Mouse (Mus musculus) ES-E14 (cell line): ENCODE results near the gene Prpsap1. TPM values are rescaled to one million over a fixed set of nuclear protein-coding genes. Genes with fewer than 3 reads are reported as not detected.
A peak's percentile ranks its signal among the peaks of the same experiment; 100 is the strongest.

Experiments
- DNase-seq: peaks from one replicate; pipeline ENCODE4 v3.0.0-alpha.2; 2013; ENCODE audit warnings: low read depth, low spot score
- H3K27ac ChIP-seq: 2 replicates; pipeline ENCODE4 v1.5.1; 2012; ENCODE audit warnings: low read depth, mild to moderate bottlenecking, low read length, moderate library complexity, mixed read lengths; ENCODE audit not compliant: poor library complexity, insufficient read depth, severe bottlenecking
- H3K36me3 ChIP-seq: 2 replicates; pipeline ENCODE4 v1.6.1; 2012; ENCODE audit warnings: mild to moderate bottlenecking, low read length, moderate library complexity, mixed read lengths; ENCODE audit not compliant: control insufficient read depth, poor library complexity, insufficient read depth, severe bottlenecking
- H3K4me1 ChIP-seq, 2 experiments: fragments of 150-350 bp in 1 of 2; sonication (generic) in 1 of 2; 2 replicates each; pipeline ENCODE4 v1.6.1; 2012; ENCODE audit warnings: low read length in 2 of 2, mild to moderate bottlenecking in 1 of 2, mixed read lengths in 1 of 2; ENCODE audit not compliant: control insufficient read depth in 2 of 2, insufficient read depth in 2 of 2, poor library complexity in 1 of 2
- H3K4me3 ChIP-seq, 2 experiments: fragments of 150-350 bp in 1 of 2; sonication (generic) in 1 of 2; 2 replicates each; pipeline ENCODE4 v1.5.1; 2012; ENCODE audit warnings: low read length in 2 of 2, low read depth in 1 of 2, mild to moderate bottlenecking in 1 of 2, mixed read lengths in 1 of 2; ENCODE audit not compliant: insufficient read depth in 1 of 2, poor library complexity in 1 of 2, severe bottlenecking in 1 of 2
- H3K9ac ChIP-seq: 2 replicates; pipeline ENCODE4 v1.6.1; 2012; ENCODE audit warnings: low read depth, mild to moderate bottlenecking, low read length, mixed read lengths; ENCODE audit not compliant: poor library complexity, insufficient read depth, severe bottlenecking
- H3K9me3 ChIP-seq: fragments of 150-350 bp; sonication (generic); 2 replicates; pipeline ENCODE4 v1.6.1; 2012; ENCODE audit warnings: low read depth, mild to moderate bottlenecking, low read length; ENCODE audit not compliant: control insufficient read depth, insufficient read depth
- CHD2 ChIP-seq: IDR thresholded peaks from 2 replicates; pipeline ENCODE4 v1.6.1; 2014; ENCODE audit warnings: mild to moderate bottlenecking, low read depth, low read length, inconsistent platforms
- HCFC1 ChIP-seq: IDR thresholded peaks from 2 replicates; pipeline ENCODE4 v1.6.1; 2012; ENCODE audit warnings: low read length, inconsistent platforms, borderline replicate concordance; ENCODE audit not compliant: insufficient read depth
- MAFK ChIP-seq: IDR thresholded peaks from 2 replicates; pipeline ENCODE4 v1.6.1; 2014; ENCODE audit warnings: mild to moderate bottlenecking, low read depth, low read length, inconsistent platforms; ENCODE audit not compliant: insufficient read depth
- ZC3H11A ChIP-seq: IDR thresholded peaks from 2 replicates; pipeline ENCODE4 v1.6.1; 2012; ENCODE audit warnings: low read depth, mild to moderate bottlenecking, inconsistent platforms, low read length, borderline replicate concordance
- ZNF384 ChIP-seq: IDR thresholded peaks from 2 replicates; pipeline ENCODE4 v1.6.1; 2012; ENCODE audit warnings: low read depth, low read length, inconsistent platforms
- in situ Hi-C, 2 experiments: fragments of 600-800 bp; cut with MboI; formaldehyde crosslinking; loops; one replicate each; pipeline ENCODE4 v1.15.1; 2025; ENCODE audit warnings: low sequenced_read_pairs in 2 of 2, inconsistent platforms in 1 of 2; ENCODE audit not compliant: unreplicated experiment in 2 of 2
- total RNA-seq: library from RNA; depleted of rRNA; stranded (reverse); fragments of 300-350 nt; gene quantifications from 2 replicates; pipeline ENCODE4 v1.2.3, GENCODE M21; 2012

The Prpsap1 gene
- total RNA-seq, 1 experiment, result 121 TPM

GRCm38 (mm10) chr11:116491338-116491737 is 2.7 kb downstream of the Prpsap1 start:
- Histone ChIP-seq H3K4me3 (no peak overlapping the region), H3K27ac (no peak overlapping the region; the same call in 1 of the 2 replicates), H3K4me1 (peaks cover 0 to 8% of the 10 kb centered on the region in 2 experiments; a peak in 1 of 4 replicates), H3K9ac (no peak overlapping the region), H3K36me3 (peaks cover 10% of the 10 kb centered on the region; the same call in 1 of the 2 replicates), H3K9me3 (no peaks in the 10 kb centered on the region)
- in situ Hi-C loops, result no loop called here
- no peak for DNase-seq
- TF ChIP-seq ZNF384, result no peak

- Histone ChIP-seq H3K9me3 (no peaks in the 10 kb centered on the region), H3K36me3 (peaks cover 16% of the 10 kb centered on the region), H3K27ac (peak overlapping the region; percentile 80), H3K4me1 (peaks cover 0 to 8% of the 10 kb centered on the region in 2 experiments; a peak in 1 of 4 replicates), H3K9ac (peak overlapping the region; percentile 86), H3K4me3 (peak overlapping the region; percentile 81 to 88)
- TF ChIP-seq CHD2, result no peak
- TF ChIP-seq HCFC1, result peak; percentile 90
- no peak for TF ChIP-seq ZC3H11A
- no peak for TF ChIP-seq MAFK
- peak; percentile 90 for TF ChIP-seq ZNF384
- in situ Hi-C loops, result no loop called here
- DNase-seq, result peak; percentile 86
These were observed 3.5 kb downstream of the Prpsap1 start for GRCm38 (mm10) chr11:116490232-116491107.

GRCm38 (mm10) chr11:116489771-116490231 is 4.2 kb downstream of the Prpsap1 start:
- H3K36me3 ChIP-seq, result peaks cover 23% of the 10 kb centered on the region
- H3K9ac ChIP-seq, result peak overlapping the region; percentile 83
- H3K27ac ChIP-seq, result no peak overlapping the region
- H3K4me1 ChIP-seq, result peaks cover 0 to 8% of the 10 kb centered on the region in 2 experiments; a peak in 1 of 4 replicates
- H3K4me3 ChIP-seq, result peak overlapping the region; percentile 81 to 88
- TF ChIP-seq MAFK, result no peak
- TF ChIP-seq CHD2, result no peak
- TF ChIP-seq HCFC1, result no peak
- TF ChIP-seq ZNF384, result no peak
- no peak for TF ChIP-seq ZC3H11A
- in situ Hi-C loops, result no loop called here
- DNase-seq, result no peak
- no peaks in the 10 kb centered on the region for H3K9me3 ChIP-seq

- DNase-seq, result peak; percentile 77
- Histone ChIP-seq H3K9ac (peak overlapping the region; percentile 83), H3K36me3 (peaks cover 32% of the 10 kb centered on the region), H3K27ac (no peak overlapping the region; the same call in 1 of the 2 replicates), H3K9me3 (no peaks in the 10 kb centered on the region), H3K4me3 (peak overlapping the region; percentile 81 to 88), H3K4me1 (peaks cover 0 to 5% of the 10 kb centered on the region in 2 experiments; a peak in 1 of 4 replicates)
- in situ Hi-C loops, result no loop called here
- peak; percentile 44; the same call in 1 of the 2 replicates for TF ChIP-seq HCFC1
- TF ChIP-seq ZNF384, result no peak
- TF ChIP-seq ZC3H11A, result no peak
- no peak for TF ChIP-seq CHD2
- peak; percentile 81 for TF ChIP-seq MAFK
These were observed 5.2 kb downstream of the Prpsap1 start for GRCm38 (mm10) chr11:116488693-116489375.
